Comparison of ENCODE assay signal across 11 mouse cellular contexts in the genomic region with DNA sequence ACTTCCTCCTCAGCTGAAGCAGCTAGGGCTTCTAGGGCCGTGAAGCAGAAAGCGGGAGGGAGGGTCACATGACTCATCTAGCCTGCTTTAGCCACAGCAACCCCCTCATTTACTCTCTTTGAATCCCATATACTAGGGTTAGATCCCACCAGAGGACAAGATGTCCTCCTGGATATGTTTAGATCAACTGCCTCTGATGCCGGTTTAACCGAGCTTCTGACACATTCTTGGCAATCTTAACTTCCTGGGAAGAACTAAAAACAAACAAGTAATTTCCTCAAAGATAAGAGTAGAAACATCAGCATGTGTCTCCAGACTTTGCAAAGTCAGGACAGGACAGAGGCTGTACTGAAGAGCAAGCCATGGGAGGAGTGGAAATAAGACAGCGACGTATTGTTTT. TPM values are rescaled to one million over a fixed set of nuclear protein-coding genes. Genes with fewer than 3 reads are reported as not detected.
DNase-seq lines count a peak whose midpoint lies in the region; ATAC-seq lines count a peak whose summit lies in the region.
"Had no signal": no experiment of that assay in that cellular context is flagged by ENCODE, and none has a peak within 500 bp of the region (broad histone marks: within the 10 kb centered on the region; RNA-seq: fewer than 3 reads in every experiment).

No protein-coding gene starts in this region.

- peak overlapping the region; percentile 80 for H3K27ac ChIP-seq in kidney, embryonic 16.5 days (ENCODE audit: low read length)
- H3K27ac ChIP-seq: limb, embryonic 13.5 days had no signal

- H3K4me3 ChIP-seq in kidney, embryonic 16.5 days (ENCODE audit: low read length) = no peak overlapping the region
- H3K4me3 ChIP-seq: limb, embryonic 13.5 days had no signal

- DNase-seq in adrenal gland, postnatal 25 days = peak; percentile 15
- no peak for DNase-seq in adrenal gland, adult 8-10 months
- peak; percentile 64 to 81 for DNase-seq in heart, adult 9 months (ENCODE audit: low spot score in 2 of 2)
- DNase-seq in lung, postnatal 25 days (ENCODE audit: low spot score) = peak; percentile 90
- no peak for DNase-seq in left cerebral cortex, postnatal 36 days (ENCODE audit: low spot score in 2 of 2)
- no peak for DNase-seq in layer of hippocampus, postnatal 10 days (ENCODE audit: low spot score in 2 of 2)
- no peak for DNase-seq in layer of hippocampus, adult 8-10 months (ENCODE audit: low spot score in 2 of 2)
- DNase-seq: B cell, adult 2 months had no signal

- H3K4me1 ChIP-seq in kidney, embryonic 16.5 days (ENCODE audit: insufficient read depth, low read length) = peaks cover 7% of the 10 kb centered on the region; the same call in 1 of the 2 replicates
- H3K4me1 ChIP-seq: limb, embryonic 13.5 days had no signal

- H3K4me2 ChIP-seq in kidney, embryonic 16.5 days (replicated peaks; ENCODE audit: low read depth, low read length) = no peak overlapping the region
- H3K4me2 ChIP-seq: limb, embryonic 13.5 days had no signal

- no peaks in the 10 kb centered on the region for H3K9me3 ChIP-seq in kidney, embryonic 16.5 days (ENCODE audit: low read length)
- H3K9me3 ChIP-seq: limb, embryonic 13.5 days had no signal

- H3K36me3 ChIP-seq in kidney, embryonic 16.5 days (ENCODE audit: insufficient read depth, low read length) = 0 out of 2 replicates have a peak, but pooled peaks cover 14% of the 10 kb centered on the region

- H3K27me3 ChIP-seq in kidney, embryonic 16.5 days (ENCODE audit: insufficient read depth, low read length) = no peaks in the 10 kb centered on the region
- H3K27me3 ChIP-seq: limb, embryonic 13.5 days had no signal

- H3K9ac ChIP-seq in kidney, embryonic 16.5 days (replicated peaks; ENCODE audit: low read length) = no peak overlapping the region
- H3K9ac ChIP-seq: limb, embryonic 13.5 days had no signal

- intact Hi-C loops in left cerebral cortex, postnatal 36 days (cut with DNase I) = no loop called here

- ATAC-seq in kidney, embryonic 16.5 days (ENCODE audit: low FRiP score, low TSS enrichment) = peak; percentile 85
- ATAC-seq: hindbrain, embryonic 16.5 days had no signal

- 31% methylated on average over 6 of the region's 6 CpGs for WGBS in kidney, embryonic 16.5 days

RNA-seq across cellular contexts. Expression of gene Tmem97, which starts 16.2 kb away (rescaled TPM):
- 63.8 and 70.1 TPM in 2 replicates for total RNA-seq in adrenal gland, postnatal 25 days (2021)
- 10 to 100 TPM; 46.3 to 65.0 (median 55.8) TPM for total RNA-seq in adrenal gland, adult 8-10 months (2022)
- polyA plus RNA-seq in kidney, embryonic 16.5 days (2015; fragmentation: Nextera tagmentation; extraction: Ambion mirVana) = 70.7 and 75.1 TPM in 2 replicates
- total RNA-seq in left cerebral cortex, postnatal 36 days (2021) = 10 to 100 TPM; 17.0 to 25.7 TPM
- total RNA-seq in layer of hippocampus, postnatal 10 days (2021) = 10 to 100 TPM; 21.7 to 22.8 TPM
- 10 to 100 TPM; 12.9 to 16.4 (median 15.1) TPM for total RNA-seq in layer of hippocampus, adult 8-10 months (2022)

RNA-seq across cellular contexts. Expression of gene Ift20, which starts 30.6 kb away (rescaled TPM):
- total RNA-seq in adrenal gland, postnatal 25 days (2021) = 81.9 and 97.8 TPM in 2 replicates
- total RNA-seq in adrenal gland, adult 8-10 months (2022) = 100 to 1,000 TPM; 103 to 135 (median 123) TPM
- polyA plus RNA-seq in kidney, embryonic 16.5 days (2015; fragmentation: Nextera tagmentation; extraction: Ambion mirVana) = 125 and 130 TPM in 2 replicates
- total RNA-seq in left cerebral cortex, postnatal 36 days (2021) = 10 to 100 TPM; 85.7 to 93.9 TPM
- 10 to 100 TPM; 74.0 to 76.6 TPM for total RNA-seq in layer of hippocampus, postnatal 10 days (2021)
- total RNA-seq in layer of hippocampus, adult 8-10 months (2022) = 10 to 100 TPM; 68.0 to 73.9 (median 73.6) TPM

RNA-seq across cellular contexts. Expression of gene Tnfaip1, which starts 30.6 kb away (rescaled TPM):
- total RNA-seq in adrenal gland, postnatal 25 days (2021) = 40.6 and 45.9 TPM in 2 replicates
- 10 to 100 TPM; 39.9 to 52.6 (median 47.0) TPM for total RNA-seq in adrenal gland, adult 8-10 months (2022)
- 95.1 and 100 TPM in 2 replicates for polyA plus RNA-seq in kidney, embryonic 16.5 days (2015; fragmentation: Nextera tagmentation; extraction: Ambion mirVana)
- 10 to 100 TPM; 35.6 to 39.2 TPM for total RNA-seq in left cerebral cortex, postnatal 36 days (2021)
- 10 to 100 TPM; 46.3 to 47.5 TPM for total RNA-seq in layer of hippocampus, postnatal 10 days (2021)
- 10 to 100 TPM; 29.9 to 32.6 (median 30.7) TPM for total RNA-seq in layer of hippocampus, adult 8-10 months (2022)

RNA-seq across cellular contexts. Expression of gene Poldip2, which starts 54.8 kb away (rescaled TPM):
- 155 and 159 TPM in 2 replicates for total RNA-seq in adrenal gland, postnatal 25 days (2021)
- 100 to 1,000 TPM; 129 to 171 (median 150) TPM for total RNA-seq in adrenal gland, adult 8-10 months (2022)
- polyA plus RNA-seq in kidney, embryonic 16.5 days (2015; fragmentation: Nextera tagmentation; extraction: Ambion mirVana) = 188 and 192 TPM in 2 replicates
- total RNA-seq in left cerebral cortex, postnatal 36 days (2021) = 100 to 1,000 TPM; 116 to 117 TPM
- 100 to 1,000 TPM; 116 to 126 TPM for total RNA-seq in layer of hippocampus, postnatal 10 days (2021)
- total RNA-seq in layer of hippocampus, adult 8-10 months (2022) = 100 to 1,000 TPM; 106 to 123 (median 116) TPM

RNA-seq across cellular contexts. Expression of gene Tmem199, which starts 54.8 kb away (rescaled TPM):
- total RNA-seq in adrenal gland, postnatal 25 days (2021) = 32.1 and 35.9 TPM in 2 replicates
- 10 to 100 TPM; 27.5 to 36.3 (median 34.5) TPM for total RNA-seq in adrenal gland, adult 8-10 months (2022)
- 56.9 and 58.8 TPM in 2 replicates for polyA plus RNA-seq in kidney, embryonic 16.5 days (2015; fragmentation: Nextera tagmentation; extraction: Ambion mirVana)
- 10 to 100 TPM; 38.0 to 44.6 TPM for total RNA-seq in left cerebral cortex, postnatal 36 days (2021)
- total RNA-seq in layer of hippocampus, postnatal 10 days (2021) = 10 to 100 TPM; 34.2 to 40.6 TPM
- total RNA-seq in layer of hippocampus, adult 8-10 months (2022) = 10 to 100 TPM; 46.7 to 52.3 (median 49.9) TPM

Comparison
In these comparisons a context has a peak if more than half of its experiments do, and no peak if none do; other contexts are left out.
1. DNase-seq: peak in adrenal gland, postnatal 25 days (single experiment), heart, adult 9 months (2 of 2) and lung, postnatal 25 days (single experiment); none in adrenal gland, adult 8-10 months (single experiment), left cerebral cortex, postnatal 36 days (0 of 2), layer of hippocampus, postnatal 10 days (0 of 2) and layer of hippocampus, adult 8-10 months (0 of 2).